Mouse (Mus musculus): Measurements from ENCODE around the gene Coro7. TPM values are rescaled to one million over a fixed set of nuclear protein-coding genes. Genes with fewer than 3 reads are reported as not detected.

Coro7 gene
- polyA plus RNA-seq, 1 experiment from 2014 or later = 24.3 TPM

DNA sequence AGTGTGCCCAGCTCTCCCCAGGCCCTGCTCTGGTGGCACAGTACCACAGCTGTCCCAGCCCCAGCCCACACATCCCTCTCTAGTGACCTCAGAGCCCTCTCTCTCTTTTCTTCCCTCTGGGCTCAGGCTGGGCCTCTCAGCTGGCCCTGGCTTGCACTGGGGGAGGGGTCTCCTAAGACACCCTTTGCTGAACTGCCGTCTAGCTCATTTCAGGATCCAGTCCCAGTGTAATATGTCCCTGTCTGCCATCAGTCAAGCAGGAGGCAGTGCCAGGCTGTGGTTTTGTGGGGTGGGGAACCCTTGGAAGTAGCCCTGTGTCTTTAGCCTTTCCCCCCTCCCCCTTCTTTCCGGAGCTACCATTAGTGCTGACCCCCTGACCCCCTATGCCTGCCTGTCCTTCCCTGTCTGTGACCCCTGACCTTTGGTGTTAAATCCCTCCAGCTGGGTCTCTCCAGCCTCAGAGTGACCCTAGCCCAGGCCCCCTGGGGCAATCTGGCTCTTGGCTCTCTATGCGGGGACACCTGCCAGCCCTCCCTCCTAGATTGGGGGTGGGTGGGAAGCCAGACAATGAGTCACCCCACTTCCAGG, 83.3 kb downstream of the Coro7 start:
- Histone ChIP-seq H3K9ac (peak overlapping the region; percentile 92), H3K4me3 (peak overlapping the region; percentile 68), H3K4me2 (replicated peaks) (peak overlapping the region; percentile 99), H3K36me3 (no peaks in the 10 kb centered on the region), H3K9me3 (replicated peaks) (no peaks in the 10 kb centered on the region), H3K27ac (peak overlapping the region; percentile 94), H3K4me1 (peaks cover 77% of the 10 kb centered on the region), H3K27me3 (no peaks in the 10 kb centered on the region)
- 5% methylated on average over 2 of the region's 3 CpGs for WGBS
- 0 out of 2 replicates have a peak, but pooled peaks have one; percentile 9 for ATAC-seq (ENCODE audit: low FRiP score)

- H3K4me2 ChIP-seq (replicated peaks) = peak overlapping the region; percentile 99
- WGBS = 0% methylated on average over 5 of the region's 5 CpGs
- H3K27me3 ChIP-seq = no peaks in the 10 kb centered on the region
- peak; percentile 17 for ATAC-seq (ENCODE audit: low FRiP score)
- no peaks in the 10 kb centered on the region for H3K9me3 ChIP-seq (replicated peaks)
- H3K9ac ChIP-seq = peak overlapping the region; percentile 92
- peak overlapping the region; percentile 94 for H3K27ac ChIP-seq
- peaks cover 70% of the 10 kb centered on the region for H3K4me1 ChIP-seq
- H3K4me3 ChIP-seq = peak overlapping the region; percentile 68
- peaks cover 4% of the 10 kb centered on the region for H3K36me3 ChIP-seq
Measured at GRCm38 (mm10) chr16:4595527-4595963, 84.0 kb downstream of the Coro7 start.

DNA sequence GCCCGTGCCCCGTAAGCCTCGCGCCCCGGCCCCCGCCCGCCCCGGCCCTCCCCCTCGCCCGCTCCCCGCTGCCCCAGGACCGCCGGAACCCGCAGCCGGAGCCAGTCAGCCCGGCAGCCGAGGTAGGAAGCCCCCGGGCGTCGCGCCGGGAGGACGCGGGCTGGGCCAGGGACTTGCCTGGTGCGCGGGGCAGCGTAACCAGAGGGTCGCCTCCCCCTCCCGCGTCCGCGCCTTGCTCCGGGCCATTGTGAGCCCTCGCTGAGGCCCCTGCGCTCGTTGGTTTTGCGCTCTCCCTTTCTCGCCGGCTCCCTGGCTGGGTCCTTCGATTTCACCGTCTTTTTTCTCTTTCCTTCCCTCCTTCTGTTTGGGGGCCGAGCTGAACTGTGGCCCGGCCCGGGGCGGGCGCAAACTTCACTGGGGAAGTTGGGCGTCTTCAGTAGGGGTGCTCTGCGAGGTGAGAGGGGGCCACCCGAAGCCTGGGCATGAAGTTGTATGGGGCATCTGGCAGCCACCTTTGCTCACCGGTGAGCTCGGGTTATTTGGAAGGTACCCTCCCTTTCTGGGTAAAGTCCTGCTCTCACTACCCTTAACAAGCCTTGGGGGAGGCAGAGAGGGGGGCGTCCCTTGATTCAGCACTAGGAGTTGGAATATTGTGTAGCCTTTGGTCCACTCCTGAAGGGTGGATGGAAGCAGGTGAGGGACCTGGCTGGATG, 84.6 kb downstream of the Coro7 start:
- peaks cover 65% of the 10 kb centered on the region for H3K4me1 ChIP-seq
- peak overlapping the region; percentile 92 for H3K9ac ChIP-seq
- under 1% methylated on average over 34 of the region's 52 CpGs for WGBS
- peak overlapping the region; percentile 68 for H3K4me3 ChIP-seq
- no peaks in the 10 kb centered on the region for H3K9me3 ChIP-seq (replicated peaks)
- H3K27me3 ChIP-seq = no peaks in the 10 kb centered on the region
- peaks cover 6% of the 10 kb centered on the region for H3K36me3 ChIP-seq
- peak overlapping the region; percentile 99 for H3K4me2 ChIP-seq (replicated peaks)
- H3K27ac ChIP-seq = peak overlapping the region; percentile 94
- ATAC-seq (ENCODE audit: low FRiP score) = peak; percentile 38

DNA sequence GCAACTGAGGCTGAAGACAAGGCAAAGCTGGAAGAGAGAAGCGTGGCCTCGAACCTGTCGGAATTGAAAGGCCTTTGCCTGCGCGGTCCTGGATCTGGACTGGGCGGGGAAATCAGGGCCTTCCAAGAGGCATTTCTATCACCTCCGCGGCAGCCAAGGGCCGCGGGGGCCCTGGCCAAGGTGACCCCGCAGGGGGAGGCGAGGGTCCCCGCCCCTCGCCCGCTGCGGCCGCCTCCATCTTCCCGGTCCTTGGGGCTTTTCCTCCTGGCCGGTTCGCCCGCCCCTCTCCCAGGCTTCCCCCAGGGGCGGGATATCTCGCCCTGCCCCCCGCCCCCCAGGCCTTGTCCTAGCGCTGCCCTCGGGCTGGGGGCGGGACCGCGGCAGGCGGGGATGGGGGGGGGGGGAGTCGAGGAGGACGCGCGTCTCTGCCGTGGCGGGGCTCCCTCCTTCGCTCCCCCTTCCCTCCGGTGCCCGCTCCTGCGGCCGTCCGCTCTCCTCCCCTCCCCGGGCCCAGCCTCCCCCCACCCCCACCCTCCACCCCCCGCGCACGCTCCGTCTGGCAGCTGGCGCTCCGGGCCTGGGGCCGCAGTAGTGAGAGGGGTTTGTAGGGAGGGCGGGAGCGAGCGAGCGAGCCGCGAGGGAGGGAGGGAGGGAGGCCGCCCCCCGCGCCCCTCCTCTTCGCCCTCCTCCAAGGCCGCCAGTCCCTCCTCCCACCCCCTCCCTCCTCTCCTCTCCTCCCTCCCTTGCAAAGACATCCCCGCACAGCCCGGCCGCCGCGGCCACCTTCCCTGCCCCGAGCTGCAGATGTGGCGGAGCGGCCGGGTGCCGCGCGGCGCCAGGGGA, 85.4 kb downstream of the Coro7 start, which contains the start of gene Glis2:
Gene Glis2 (plus strand): TSS at position 743 of the 843 bp plus-strand sequence.
- peaks cover 57% of the 10 kb centered on the region for H3K4me1 ChIP-seq
- H3K9ac ChIP-seq = peak within 1 kb of the TSS; percentile 92
- H3K9me3 ChIP-seq (replicated peaks) = no peaks in the 10 kb centered on the region
- peak within 1 kb of the TSS; percentile 99 for H3K4me2 ChIP-seq (replicated peaks)
- peak within 1 kb of the TSS; percentile 68 for H3K4me3 ChIP-seq
- H3K36me3 ChIP-seq = peaks cover 6% of the 10 kb centered on the region
- peak; percentile 87 for ATAC-seq (ENCODE audit: low FRiP score)
- no peaks in the 10 kb centered on the region for H3K27me3 ChIP-seq
- peak within 1 kb of the TSS; percentile 94 for H3K27ac ChIP-seq
- WGBS = under 1% methylated on average over 19 of the region's 74 CpGs

DNA sequence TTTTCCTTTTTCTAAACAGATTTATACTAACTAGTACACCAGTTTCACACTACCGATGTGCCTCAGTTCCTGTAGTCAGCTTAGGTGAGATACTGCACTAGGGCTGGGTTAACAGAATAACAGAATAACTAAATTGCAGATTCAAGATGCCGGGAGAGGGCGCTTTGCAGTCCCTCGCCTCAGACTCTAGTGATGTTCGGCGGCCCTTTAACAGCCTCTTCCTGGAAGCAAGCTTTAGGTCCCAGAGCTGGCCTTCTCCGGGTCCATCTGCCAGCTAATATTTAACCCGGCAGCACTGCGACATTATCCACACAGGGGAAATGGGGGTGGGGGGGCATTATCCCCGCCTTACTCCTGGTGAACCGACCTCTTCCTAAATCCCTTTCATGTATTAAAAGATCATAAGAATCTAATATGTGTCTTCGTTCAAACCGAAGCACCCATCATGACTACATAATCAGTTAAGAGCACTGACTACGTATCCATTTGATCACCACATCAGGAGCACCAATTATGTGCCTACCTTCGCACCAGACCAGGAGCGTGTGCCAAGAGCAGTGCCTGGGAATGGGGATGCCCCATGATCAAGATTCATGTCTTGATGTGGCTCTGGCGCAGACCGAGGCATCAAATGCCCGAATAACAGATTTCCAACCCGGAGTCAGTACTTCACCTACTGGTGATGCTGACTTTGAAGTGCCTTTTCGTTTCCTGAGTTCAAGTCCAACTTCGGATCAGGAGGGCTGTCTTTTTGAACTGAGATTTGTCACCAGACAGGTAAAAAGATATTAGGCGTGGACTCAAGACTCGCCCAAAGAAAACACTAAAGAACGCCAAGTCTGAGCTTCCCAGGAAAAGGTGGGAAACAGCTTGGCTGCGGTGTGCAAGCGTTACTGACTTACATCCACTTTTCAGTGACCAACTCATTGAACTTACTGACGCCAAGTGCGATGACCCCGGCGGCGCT, 86.4 kb downstream of the Coro7 start:
- H3K4me1 ChIP-seq = peaks cover 47% of the 10 kb centered on the region
- no peak for ATAC-seq (ENCODE audit: low FRiP score)
- peaks cover 6% of the 10 kb centered on the region for H3K36me3 ChIP-seq
- peak overlapping the region; percentile 92 for H3K9ac ChIP-seq
- H3K27ac ChIP-seq = peak overlapping the region; percentile 94
- H3K4me3 ChIP-seq = peak overlapping the region; percentile 68
- no peaks in the 10 kb centered on the region for H3K27me3 ChIP-seq
- peak overlapping the region; percentile 99 for H3K4me2 ChIP-seq (replicated peaks)
- 13% methylated on average over 32 of the region's 32 CpGs for WGBS
- no peaks in the 10 kb centered on the region for H3K9me3 ChIP-seq (replicated peaks)

DNA sequence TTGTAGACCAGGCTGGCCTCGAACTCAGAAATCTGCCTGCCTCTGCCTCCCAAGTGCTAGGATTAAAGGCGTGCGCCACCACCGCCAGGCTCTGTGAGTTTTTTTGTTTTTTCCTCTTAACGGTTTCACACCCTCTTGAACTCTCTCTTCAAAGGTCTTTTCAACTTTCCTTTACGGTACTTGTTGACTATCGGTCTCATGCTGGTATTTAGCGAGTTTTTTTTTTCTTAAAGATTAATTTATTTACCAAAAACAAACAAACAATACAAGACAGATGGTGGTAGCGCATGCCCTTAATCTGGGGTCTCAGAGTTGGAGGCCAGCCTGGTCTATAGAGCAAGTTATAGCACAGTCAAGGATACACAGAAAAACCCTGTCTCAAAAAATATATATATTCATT, 89.3 kb downstream of the Coro7 start:
- Histone ChIP-seq H3K36me3 (peaks cover 6% of the 10 kb centered on the region), H3K27me3 (no peaks in the 10 kb centered on the region), H3K27ac (no peak overlapping the region), H3K9ac (no peak overlapping the region), H3K9me3 (replicated peaks) (no peaks in the 10 kb centered on the region), H3K4me3 (no peak overlapping the region), H3K4me1 (peaks cover 30% of the 10 kb centered on the region), H3K4me2 (replicated peaks) (no peak overlapping the region)
- ATAC-seq (ENCODE audit: low FRiP score) = no peak
- 95% methylated on average over 9 of the region's 9 CpGs for WGBS

- H3K4me3 ChIP-seq = no peak overlapping the region
Measured at GRCm38 (mm10) chr16:4587516-4588210, 91.9 kb downstream of the Coro7 start.

DNA sequence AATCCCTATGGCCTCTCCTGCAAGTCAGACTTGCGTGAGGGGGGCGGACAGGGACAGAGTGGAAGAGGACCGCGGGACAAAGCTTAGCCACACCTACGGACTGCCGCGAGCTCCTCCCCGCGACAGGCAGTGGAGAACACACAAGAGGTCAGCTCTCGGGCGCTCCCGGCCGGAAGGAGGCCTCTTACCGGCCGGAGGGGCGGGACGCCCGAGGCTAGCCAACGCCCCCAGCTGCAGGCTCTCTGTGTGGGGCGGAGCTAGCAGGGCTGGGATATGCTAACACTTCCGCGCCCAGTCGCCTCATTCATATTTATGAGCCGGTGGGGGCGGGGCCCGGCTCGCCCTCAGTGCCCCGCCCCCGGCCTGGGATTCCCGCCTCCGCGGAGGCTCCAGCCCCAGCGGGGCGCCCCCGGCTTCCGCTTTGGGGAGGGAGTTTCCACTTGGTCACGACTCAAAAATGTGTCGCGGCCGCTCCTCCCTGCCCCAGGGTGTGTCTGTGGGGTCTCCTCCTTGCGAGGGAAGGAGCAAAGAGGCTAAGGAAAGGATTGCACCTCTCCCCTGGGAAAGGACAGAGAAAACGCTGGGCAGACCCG, 93.0 kb downstream of the Coro7 start:
- Histone ChIP-seq H3K27me3 (no peaks in the 10 kb centered on the region), H3K4me1 (peaks cover 13% of the 10 kb centered on the region), H3K36me3 (peaks cover 6% of the 10 kb centered on the region), H3K4me3 (peak overlapping the region; percentile 47), H3K4me2 (replicated peaks) (peak overlapping the region; percentile 65), H3K9ac (peak overlapping the region; percentile 63), H3K27ac (peak overlapping the region; percentile 86), H3K9me3 (replicated peaks) (no peaks in the 10 kb centered on the region)
- WGBS = under 1% methylated on average over 39 of the region's 43 CpGs
- peak; percentile 98 for ATAC-seq (ENCODE audit: low FRiP score)

More at GRCm38 (mm10) chr16:4587516-4588210, 91.9 kb downstream of the Coro7 start:
- Histone ChIP-seq H3K36me3 (peaks cover 6% of the 10 kb centered on the region), H3K4me2 (replicated peaks) (no peak overlapping the region), H3K9ac (no peak overlapping the region), H3K4me1 (peaks cover 17% of the 10 kb centered on the region), H3K27ac (peak overlapping the region; percentile 86), H3K9me3 (replicated peaks) (no peaks in the 10 kb centered on the region), H3K27me3 (no peaks in the 10 kb centered on the region)
- no peak for ATAC-seq (ENCODE audit: low FRiP score)
- 61% methylated on average over 5 of the region's 5 CpGs for WGBS

DNA sequence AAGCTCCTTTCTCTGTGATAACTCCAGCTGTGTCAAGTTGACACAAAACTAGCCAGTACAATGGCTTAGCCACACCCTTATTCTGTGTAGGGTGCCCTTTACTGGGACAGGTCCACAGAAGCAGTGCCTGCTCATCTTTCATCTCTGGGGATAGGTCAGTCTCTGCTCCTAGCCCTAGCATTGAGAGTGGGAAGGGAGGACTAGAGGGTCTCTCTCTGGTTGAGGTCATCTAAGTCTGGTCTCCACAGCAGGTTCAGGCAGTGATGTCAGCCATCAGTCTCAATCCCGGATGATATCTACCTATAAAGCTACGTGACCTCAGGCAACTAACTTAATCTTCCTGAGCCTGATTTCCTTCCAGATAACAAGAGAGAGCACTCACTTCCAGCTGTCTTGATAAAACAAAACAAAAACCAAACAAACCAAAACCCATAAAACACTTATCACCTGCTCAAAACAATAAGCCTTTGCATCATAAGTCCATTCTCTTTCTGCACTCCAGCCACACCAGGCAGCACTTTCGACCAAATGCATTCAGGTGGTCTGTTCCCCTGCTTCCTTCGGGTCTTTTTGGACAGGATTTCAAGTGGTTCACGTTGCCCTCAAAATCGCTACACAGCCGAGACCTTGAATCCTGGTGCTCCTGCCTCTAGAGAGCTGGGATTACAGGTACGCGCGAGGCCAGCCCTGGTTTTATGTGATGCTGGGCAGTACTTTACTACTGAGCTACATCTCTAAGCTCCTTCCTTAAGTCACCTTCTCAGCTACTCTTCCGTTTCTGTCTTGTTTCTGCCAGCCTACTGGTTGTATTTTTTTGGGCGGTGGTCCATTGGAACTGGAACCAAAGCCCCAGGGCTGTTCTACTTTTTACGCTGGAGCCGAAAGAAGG, 93.7 kb downstream of the Coro7 start:
- Histone ChIP-seq H3K9me3 (replicated peaks) (no peaks in the 10 kb centered on the region), H3K27ac (peak overlapping the region; percentile 86), H3K4me2 (replicated peaks) (peak overlapping the region; percentile 65), H3K27me3 (no peaks in the 10 kb centered on the region), H3K9ac (peak overlapping the region; percentile 63), H3K36me3 (peaks cover 6% of the 10 kb centered on the region), H3K4me1 (peaks cover 13% of the 10 kb centered on the region), H3K4me3 (peak overlapping the region; percentile 47)
- peak; percentile 64 for ATAC-seq (ENCODE audit: low FRiP score)
- 6% methylated on average over 14 of the region's 14 CpGs for WGBS

DNA sequence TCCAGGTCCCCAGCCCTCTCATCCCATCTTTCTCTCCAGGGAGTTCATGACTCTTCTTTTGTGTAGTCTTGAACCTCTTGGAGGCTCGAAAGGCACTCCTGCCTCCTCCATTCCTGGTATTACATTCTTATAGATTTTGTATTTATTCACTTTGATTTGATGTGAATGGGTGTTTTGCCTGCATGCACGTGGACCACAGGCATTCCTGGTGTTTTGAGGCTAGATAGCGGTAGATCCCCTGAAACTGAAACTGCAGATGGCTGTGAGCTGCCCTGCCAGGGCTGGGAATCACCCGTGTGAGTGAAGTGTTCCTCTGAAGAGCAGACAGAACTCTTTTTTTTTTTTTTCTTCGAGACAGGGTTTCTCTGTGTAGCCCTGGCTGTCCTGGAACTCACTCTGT, 95.1 kb downstream of the Coro7 start:
- no peak overlapping the region for H3K4me3 ChIP-seq
- H3K27ac ChIP-seq = no peak overlapping the region
- no peak overlapping the region for H3K4me2 ChIP-seq (replicated peaks)
- H3K4me1 ChIP-seq = peaks cover 13% of the 10 kb centered on the region
- no peaks in the 10 kb centered on the region for H3K27me3 ChIP-seq
- H3K36me3 ChIP-seq = no peaks in the 10 kb centered on the region
- no peak overlapping the region for H3K9ac ChIP-seq
- ATAC-seq (ENCODE audit: low FRiP score) = no peak
- H3K9me3 ChIP-seq (replicated peaks) = no peaks in the 10 kb centered on the region
- 83% methylated on average over 5 of the region's 5 CpGs for WGBS
